Mouse (Mus musculus): ENCODE measurements at regions not wholly inside any gene's neighbourhood (a gene's known extent, or its start where the extent isn't known, plus 50 kb on each side); places are given as distances from the start of the nearest gene placed in this dataset.

- in situ Hi-C loops (cut with MboI, MseI) = loop anchor here (10.0 kb wide), 1 partner anchor 282 kb away; no protein-coding TSS in a partner anchor
Observed at GRCm38 (mm10) chr8:79587258-79587657, 52.2 kb upstream of the Otud4 start.

GRCm38 (mm10) chr8:79584966-79585365 is 54.5 kb upstream of the Otud4 start:
- in situ Hi-C loops (cut with MboI, MseI) = loop anchor here (10.0 kb wide), 1 partner anchor 280 kb away; no protein-coding TSS in a partner anchor

DNA sequence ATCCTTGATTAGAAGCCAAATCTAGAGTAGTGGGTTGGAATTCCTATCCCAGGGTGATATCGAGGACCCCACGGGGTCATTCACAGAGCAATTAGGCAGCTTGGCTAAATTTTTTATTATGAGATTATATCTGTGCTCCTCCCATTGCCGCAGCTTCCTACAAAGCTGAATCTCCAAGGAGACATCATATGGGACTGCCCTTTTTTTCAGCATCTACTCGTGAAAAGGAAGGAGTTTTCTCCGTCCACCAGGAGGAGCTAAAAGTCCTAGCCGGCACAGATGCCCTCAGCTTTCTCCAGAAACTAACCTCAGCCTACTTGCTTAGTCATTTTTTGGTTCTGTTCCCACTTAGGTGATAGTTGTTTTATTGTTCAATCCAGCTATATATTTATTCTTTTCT is 56.1 kb upstream of the Otud4 start:
- in situ Hi-C loops (cut with MboI, MseI) = loop anchor here (10.0 kb wide), 1 partner anchor 279 kb away; no protein-coding TSS in a partner anchor

GRCm38 (mm10) chr8:79582195-79582594 is 57.2 kb upstream of the Otud4 start:
- in situ Hi-C loops (cut with MboI, MseI) = loop anchor here (10.0 kb wide), 1 partner anchor 277 kb away; no protein-coding TSS in a partner anchor

DNA sequence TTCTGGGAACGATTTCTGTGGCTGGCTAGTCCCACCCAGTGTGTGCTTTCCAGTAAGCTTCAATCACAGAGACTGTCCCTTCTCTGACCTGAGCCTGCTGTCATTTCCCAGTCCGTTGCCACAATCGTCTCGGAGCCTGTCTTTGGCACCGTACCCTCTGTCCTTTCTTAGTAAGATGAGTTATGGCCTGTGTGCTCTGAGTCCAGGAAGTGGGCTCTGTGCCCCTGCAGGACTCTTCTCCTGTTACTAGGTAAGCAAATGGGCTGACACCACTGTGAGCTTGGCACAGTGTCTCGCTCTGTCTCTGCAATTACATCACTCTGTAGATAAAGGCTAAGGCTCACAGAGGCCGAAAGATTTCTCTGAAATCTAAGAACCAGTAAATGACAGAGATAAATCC is 63.3 kb upstream of the Otud4 start:
- in situ Hi-C loops (cut with MboI, MseI) = no loop called here

DNA sequence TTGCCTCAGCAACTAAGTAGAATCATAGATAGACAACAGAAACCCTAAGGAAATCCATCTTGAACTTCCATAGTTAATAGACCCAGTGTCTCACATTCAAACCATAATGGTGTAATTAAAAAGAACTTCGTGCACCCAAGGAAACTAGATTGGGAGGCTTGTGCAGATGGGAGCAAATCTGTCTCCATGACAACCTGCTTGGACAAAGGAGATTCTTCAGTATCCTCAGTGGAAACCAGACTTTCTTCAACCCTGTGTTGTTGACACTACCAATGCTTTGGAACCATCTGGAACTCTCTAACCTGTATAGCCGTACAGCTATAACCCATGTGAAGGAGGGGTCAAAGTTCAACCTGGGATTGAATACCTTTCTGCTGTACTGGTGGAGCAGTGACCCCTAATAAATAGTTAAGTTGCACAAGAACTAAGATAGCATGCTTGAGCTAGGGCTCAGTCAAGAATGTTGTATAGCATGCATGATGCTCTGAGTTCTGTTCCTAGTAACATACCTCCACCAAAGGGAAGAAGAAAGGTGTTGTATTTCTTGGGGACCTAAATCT is 64.2 kb upstream of the Otud4 start:
- in situ Hi-C loops (cut with MboI, MseI) = no loop called here

- in situ Hi-C loops (cut with MboI, MseI) = no loop called here
Observed at GRCm38 (mm10) chr8:79573491-79573890, 65.9 kb upstream of the Otud4 start.

DNA sequence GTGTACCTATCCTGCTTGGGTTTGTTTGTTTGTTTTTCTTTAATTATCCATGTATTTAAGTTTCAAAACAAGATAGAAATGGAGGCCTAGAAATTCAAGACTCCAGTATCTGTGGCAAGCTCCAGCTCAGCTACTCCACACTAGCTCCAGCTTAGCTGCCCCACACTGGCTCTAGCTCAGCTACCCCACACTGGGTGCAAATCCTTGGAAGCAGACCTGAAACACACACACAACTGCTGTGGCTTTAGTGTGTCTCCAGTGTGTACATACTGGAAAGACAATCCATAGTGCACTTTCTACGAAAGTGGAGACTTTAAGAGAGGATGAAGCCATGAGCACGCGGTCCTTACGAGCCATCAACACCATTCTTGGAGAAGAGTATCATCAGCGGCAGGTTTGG is 66.9 kb upstream of the Otud4 start:
- in situ Hi-C loops (cut with MboI, MseI) = no loop called here

DNA sequence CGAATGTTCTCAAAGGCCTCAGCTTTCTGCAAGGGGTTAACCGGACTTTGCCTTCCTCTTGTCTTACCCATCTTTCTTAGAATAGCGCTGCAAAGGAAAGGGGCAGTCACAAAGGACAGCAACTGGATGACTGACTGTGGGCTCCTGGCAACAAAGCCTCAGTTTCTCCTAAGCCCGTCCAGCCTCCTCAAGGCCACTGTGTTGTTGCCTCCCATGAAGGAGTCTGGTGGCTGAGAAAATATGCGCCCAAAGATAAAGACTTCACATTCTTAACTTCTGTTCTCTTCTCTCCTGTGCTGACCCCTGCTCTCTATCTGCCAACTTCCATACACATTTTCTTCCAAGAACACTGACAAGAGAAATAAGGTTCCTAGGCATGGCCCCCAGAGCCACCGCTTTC is 76.3 kb upstream of the Otud4 start:
- in situ Hi-C loops (cut with MboI, MseI) = no loop called here

DNA sequence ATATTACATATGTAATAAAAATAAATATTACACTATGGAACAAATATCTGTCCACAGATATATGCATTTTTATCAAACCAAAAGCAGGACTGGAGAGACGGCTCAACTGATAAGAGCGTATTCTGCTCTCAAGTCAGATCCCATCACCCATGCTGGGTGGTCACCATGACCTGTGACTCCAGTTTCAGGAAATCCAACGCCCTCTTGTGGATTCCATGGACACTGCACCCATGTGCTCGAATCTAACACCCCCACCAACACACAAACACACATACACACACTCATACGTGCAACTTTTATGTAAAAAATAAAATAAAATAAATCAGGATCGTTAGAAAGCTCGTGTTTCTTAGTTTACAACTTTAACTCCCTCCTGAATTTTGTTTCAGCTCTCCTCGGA is 76.7 kb upstream of the Otud4 start:
- in situ Hi-C loops (cut with MboI, MseI) = no loop called here

- in situ Hi-C loops (cut with MboI, MseI) = no loop called here
Observed at GRCm38 (mm10) chr8:79562071-79562581, 77.3 kb upstream of the Otud4 start.

- in situ Hi-C loops (cut with MboI, MseI) = no loop called here
Observed at GRCm38 (mm10) chr8:79561269-79562063, 78.0 kb upstream of the Otud4 start.

GRCm38 (mm10) chr8:79559516-79559915 is 79.9 kb upstream of the Otud4 start:
- in situ Hi-C loops (cut with MboI, MseI) = no loop called here

GRCm38 (mm10) chr8:79554311-79554710 is 85.1 kb upstream of the Otud4 start:
- in situ Hi-C loops (cut with MboI, MseI) = no loop called here

- in situ Hi-C loops (cut with MboI, MseI) = no loop called here
Observed at GRCm38 (mm10) chr8:79550151-79550550, 89.3 kb upstream of the Otud4 start.

GRCm38 (mm10) chr8:79548156-79548555 is 91.3 kb upstream of the Otud4 start:
- in situ Hi-C loops (cut with MboI, MseI) = no loop called here

DNA sequence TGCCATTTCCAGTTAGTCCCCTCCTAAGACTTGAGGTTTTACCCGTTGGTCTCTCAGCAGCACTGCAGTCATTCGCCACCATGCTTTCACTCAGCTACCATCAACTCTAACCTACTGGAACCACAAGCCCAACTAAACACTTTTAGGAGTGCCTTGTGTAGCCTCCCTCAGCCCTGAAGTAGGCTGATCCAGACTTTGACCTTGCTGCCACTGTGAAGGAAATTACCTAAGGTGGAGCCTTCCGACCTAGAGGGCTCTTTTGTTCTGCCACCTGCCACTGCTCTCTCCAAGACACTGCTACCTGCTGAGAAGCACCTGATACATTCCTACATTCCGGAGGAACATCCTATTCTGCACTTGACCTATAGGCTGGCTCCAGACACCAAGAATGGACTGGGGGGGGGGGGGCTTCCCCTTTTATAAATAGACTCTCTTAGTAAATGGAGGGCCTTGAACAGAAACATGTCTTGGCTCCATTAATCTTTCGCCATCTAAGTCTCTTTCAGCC is 93.5 kb upstream of the Otud4 start:
- in situ Hi-C loops (cut with MboI, MseI) = no loop called here

GRCm38 (mm10) chr8:79542461-79542860 is 97.0 kb upstream of the Otud4 start:
- in situ Hi-C loops (cut with MboI, MseI) = no loop called here

DNA sequence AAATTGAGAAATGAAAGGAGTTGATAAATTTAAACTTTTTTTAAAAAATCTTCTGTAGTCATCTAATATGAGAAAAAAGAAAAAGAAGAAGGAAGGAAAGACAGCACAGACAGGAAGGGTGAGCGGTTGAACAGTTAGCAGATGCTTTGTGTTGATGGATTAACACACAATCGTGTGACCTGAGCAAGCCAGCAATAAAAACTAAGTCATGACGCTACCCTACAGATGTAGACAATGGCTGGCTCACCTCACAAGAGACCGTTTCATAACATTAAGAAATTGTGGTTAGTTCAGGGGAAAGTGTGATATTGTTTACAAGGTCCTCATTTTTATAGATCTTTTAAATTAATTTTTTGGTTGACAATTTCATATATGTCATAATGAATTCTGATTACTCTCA is 99.4 kb upstream of the Otud4 start:
- in situ Hi-C loops (cut with MboI, MseI) = no loop called here

GRCm38 (mm10) chr8:79534271-79534889 is 105.0 kb upstream of the Otud4 start:
- in situ Hi-C loops (cut with MboI, MseI) = no loop called here

DNA sequence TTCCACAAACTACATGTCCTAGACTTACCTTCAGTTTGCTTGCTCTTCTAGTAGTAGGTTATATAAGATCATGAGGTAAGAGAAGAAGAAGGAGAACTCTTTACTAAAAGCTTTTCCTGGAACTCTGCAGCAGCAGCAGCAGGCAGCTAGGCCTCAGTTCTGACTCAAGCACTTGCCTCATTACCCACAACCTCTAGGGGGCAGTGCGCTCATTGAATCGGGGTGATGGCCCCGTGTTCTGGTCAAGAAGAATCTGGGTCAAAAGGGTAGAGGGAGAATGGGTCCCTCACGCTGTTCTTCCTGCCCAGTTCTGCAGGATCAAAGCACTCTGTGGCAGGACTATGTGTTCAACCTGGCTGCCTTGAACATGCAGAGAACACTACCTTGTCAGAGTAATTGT is 109.9 kb upstream of the Otud4 start:
- in situ Hi-C loops (cut with MboI, MseI) = no loop called here

GRCm38 (mm10) chr8:79522040-79522439 is 117.4 kb upstream of the Otud4 start:
- in situ Hi-C loops (cut with MboI, MseI) = no loop called here
